Mouse (Mus musculus): ENCODE data around the gene Hnrnpul2.
"Not testable (repeated sequence)": the region's sequence is repeated elsewhere in the genome, so short reads cannot be mapped to it uniquely, and the experiment has no call there.

The Hnrnpul2 gene

DNA sequence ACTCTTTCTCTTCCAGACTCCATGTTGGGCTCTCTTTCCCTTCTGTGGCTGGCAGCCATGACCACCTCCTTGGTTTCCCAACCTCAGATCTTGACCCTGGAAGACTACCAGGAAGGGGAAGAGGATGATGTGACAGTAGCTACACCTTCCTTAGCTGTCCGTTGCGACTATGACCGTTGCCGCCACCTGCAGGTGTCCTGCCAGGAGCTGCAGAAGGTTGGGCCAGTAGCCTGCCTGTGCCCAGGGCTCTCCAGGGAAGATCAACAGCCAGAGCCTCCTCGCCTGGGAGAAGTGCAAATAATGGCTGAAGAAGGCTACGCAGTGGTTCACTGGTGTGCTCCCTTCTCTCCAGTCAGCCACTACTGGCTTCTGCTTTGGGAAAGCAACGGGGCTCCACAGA is 31.8 kb downstream of the Hnrnpul2 start:
- no peak for DNase-seq (ENCODE audit: low read depth, low spot score)

DNA sequence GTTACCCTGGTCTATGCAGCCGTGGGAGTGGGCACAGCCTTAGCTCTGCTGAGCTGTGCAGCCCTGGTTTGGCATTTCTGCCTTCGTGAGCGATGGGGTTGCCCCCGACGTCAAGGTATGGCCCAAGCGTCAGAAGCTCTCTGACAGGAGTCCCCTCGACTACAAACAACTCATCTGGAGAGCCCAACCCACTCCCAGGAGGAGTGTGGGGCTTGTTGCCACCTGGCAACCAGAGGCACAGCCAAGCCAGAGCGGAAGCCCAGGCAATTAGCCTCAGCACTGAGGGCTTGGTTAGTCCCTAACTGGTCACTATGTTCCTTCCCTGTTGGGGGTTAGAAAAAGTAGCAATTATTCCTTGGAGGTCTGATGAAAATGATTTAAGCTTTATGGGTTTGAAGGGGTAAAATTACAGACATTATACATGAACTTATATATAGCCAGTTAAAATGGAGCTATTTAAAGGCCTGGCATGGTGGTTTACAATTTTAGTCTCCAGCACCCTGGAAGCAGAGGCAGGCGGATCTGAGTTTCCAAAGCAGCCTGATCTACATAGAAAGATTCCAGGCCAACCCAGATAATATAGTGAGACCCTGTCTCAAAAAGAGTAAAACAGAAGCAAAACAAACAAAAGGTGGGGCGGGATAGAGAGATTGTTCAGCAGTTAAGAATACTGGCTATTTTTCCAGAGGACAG is 32.6 kb downstream of the Hnrnpul2 start:
- no peak for DNase-seq (ENCODE audit: low read depth, low spot score)

DNA sequence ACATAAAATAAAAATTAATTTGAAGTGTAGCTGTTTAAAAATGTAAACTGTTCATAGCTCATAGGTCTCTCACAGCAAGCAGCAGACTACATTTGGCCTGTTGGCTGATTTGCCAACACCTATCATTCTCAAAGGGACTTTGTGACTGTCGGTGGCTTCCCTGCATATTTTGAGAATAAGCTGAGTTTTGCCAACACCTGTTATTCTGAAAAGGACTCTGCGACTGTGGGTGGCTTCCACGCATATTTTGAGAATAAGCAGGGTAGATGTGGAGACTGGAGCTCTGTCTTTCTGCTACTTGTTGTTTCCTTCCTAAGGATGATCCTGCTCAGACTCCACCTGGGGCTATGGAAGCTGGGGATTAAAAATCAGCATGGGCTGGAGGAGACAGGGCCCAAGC is 33.3 kb downstream of the Hnrnpul2 start:
- DNase-seq (ENCODE audit: low read depth, low spot score) = no peak

DNA sequence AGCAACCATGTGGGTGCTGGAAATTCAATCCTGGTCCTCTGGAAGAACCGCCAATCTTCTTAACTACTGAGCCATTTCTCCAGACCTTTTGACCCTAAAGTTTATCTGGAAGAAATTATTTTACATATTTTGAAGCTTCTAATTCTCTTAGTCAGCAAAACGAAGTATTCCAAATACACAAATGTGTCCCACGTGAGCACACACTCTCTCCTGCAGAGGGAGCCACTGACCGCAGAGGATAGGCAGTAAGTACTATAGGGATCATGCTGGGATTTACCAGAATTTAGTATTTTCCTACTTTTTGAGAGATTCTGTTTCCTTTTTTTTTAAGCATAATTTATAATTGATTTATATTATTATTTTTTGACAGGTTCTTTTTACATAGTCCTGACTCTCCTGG is 37.9 kb downstream of the Hnrnpul2 start:
- DNase-seq (ENCODE audit: low read depth, low spot score) = peak; percentile 82

DNA sequence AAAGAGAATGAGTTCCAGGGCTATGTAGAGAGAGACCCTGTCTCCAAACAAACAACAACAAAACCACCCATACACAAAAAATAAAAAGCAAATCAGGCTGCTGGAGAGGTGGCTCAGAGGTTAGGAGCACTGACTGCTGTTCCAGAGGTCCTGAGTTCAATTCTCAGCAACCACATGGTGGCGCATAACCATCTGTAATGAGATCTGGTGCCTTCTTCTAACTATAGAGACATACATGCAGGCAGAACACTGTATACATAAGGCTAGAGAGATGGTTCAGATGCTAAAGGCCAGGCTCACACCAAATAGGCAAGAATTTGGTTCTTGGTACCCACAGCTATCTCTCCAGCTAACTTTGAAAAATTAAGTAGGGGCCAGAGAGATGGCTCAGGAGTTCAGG is 39.2 kb downstream of the Hnrnpul2 start:
- DNase-seq (ENCODE audit: low read depth, low spot score) = peak; percentile 71

DNA sequence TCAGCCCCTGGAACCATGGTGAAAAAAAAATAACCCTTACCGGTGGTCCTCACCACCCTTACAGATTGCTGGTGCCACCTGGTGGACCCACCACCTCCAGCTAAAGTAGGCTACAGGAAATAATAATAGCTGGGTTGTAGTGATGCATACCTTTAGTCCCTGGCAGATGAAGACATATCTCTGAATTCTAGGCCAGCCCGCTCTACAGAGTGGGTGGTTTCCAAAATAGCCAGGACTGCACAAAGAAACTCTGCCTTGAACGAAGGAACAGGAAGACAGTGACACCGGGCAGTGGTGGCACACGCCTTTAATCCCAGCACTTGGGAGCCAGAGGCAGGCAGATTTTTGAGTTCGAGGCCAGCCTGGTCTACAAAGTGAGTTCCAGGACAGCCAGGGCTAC is 44.5 kb downstream of the Hnrnpul2 start:
- DNase-seq (ENCODE audit: low read depth, low spot score) = no peak

DNA sequence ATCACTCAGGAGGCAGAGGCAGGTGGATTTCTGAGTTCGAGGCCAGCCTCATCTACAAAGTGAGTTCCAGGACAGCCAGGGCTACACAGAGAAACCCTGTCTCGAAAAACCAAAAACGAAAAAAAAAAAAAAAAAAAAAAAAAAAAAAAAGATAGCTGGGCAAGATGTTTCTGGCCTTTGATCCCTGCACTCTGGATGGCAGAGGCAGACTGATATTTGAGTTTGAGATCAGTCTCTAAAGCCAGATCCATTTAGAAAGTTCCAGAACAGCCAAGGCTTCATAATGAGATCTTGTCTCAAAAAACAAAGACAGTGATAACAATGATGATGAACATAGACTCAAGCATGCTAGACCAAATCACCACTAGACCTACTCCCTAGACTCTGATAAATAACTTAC is 50.6 kb downstream of the Hnrnpul2 start:
- DNase-seq (ENCODE audit: low read depth, low spot score) = not testable (repeated sequence)

DNA sequence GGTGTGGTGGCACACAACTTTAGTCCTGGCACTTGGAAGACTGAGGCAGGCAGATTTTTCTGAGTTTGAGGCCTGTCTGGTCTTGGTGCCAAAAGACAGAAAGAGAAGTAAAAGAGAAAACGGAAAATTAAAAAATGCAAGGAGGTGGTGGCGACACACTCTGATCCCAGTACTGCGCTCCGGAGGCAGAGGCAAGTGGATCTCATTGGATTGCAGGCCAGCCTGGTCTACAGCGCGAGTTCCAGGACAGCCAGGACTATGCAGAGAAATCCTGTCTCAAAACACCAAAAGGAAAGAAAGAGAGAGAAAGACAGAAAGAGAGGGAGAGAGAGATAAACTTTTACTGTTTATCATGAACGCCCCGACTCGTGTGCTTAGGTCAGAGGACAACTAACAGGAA is 51.0 kb downstream of the Hnrnpul2 start:
- peak; percentile 39 for DNase-seq (ENCODE audit: low read depth, low spot score)

DNA sequence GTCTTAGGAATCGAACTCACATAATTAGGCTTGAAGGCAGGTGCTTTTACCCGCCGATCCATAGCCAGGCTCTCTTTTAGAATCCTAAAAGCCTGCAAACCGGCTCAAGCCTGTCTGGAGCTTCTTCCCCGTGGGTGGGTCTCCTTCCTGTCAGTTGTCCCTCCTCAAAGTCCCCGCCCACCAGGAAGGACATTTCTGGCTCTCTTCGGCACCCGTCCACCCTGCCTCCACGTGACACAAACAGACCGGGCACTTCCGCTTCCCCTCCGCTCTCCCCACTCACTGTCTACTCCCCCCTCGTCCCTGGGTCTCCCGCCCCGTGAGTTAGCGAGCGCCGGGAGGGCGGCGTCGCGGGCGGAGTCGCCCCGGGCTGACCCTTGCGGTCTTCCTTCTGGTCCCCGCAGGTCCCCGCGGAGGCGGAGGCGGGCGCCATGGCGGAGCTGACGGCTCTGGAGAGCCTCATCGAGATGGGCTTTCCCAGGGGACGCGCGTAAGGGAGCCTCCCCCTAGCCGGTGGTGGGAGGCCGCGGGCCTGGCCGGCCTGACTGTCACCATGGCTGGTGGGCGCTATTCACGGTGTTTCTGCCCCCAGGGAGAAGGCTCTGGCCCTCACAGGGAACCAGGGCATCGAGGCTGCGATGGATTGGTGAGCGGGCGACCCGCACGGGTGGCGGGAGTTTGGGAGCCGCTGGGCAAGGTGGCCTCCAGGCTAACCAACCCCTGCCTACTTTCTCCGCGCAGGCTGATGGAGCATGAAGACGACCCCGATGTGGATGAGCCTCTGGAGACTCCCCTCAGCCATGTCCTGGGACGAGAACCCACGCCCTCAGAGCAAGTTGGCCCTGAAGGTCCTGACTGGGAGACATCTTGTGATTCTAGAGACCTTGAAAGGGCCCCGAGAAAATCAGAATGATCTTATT is 51.7 kb downstream of the Hnrnpul2 start, which contains the start of gene Ubxn1:
Gene Ubxn1 (plus strand): TSS at position 230 of the 920 bp plus-strand sequence.
- peak; percentile 100 for DNase-seq (ENCODE audit: low read depth, low spot score)

DNA sequence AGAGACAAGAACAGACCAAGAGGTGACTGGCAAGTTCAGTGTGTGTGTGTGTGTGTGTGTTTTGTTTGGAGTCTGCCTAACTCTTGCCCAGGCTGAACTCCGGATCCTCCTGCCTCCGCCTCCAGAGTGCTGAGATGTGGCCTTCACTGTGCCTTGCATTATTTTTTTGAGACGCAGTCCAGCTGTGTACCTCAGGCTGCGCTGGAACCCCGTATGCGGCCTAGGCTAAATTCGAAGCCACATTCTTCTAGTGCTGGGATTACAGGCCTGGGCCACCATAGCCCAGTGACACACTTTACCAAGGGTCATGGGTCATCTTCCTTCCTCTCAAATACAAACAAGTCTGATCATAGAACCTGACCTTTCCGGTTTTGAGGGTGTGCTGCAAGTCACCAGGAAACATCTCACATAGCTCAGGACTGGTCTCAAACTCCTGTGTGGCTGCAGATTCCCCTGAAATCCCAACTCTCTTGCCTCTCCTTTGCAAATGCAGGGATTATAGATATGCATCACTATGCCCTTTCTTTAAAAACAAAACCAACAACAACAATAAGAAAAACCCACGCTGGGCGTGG is 52.5 kb downstream of the Hnrnpul2 start:
- DNase-seq (ENCODE audit: low read depth, low spot score) = no peak

DNA sequence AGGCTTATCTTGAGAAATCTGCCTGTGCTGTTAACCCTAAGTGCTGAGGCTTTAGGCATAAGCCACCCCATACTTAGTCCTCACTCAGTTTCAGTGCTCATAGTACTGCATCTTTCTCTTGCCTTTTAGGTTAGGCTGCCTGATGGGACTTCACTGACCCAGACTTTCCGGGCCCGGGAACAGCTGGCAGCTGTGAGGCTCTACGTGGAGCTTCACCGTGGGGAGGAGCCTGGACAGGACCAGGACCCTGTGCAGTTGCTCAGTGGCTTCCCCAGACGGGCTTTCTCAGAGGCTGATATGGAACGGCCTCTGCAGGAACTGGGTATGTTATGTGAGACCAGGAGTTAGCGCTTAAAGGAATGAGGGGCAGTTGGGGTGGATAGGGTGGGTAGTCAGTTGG is 55.2 kb downstream of the Hnrnpul2 start:
- no peak for DNase-seq (ENCODE audit: low read depth, low spot score)

DNA sequence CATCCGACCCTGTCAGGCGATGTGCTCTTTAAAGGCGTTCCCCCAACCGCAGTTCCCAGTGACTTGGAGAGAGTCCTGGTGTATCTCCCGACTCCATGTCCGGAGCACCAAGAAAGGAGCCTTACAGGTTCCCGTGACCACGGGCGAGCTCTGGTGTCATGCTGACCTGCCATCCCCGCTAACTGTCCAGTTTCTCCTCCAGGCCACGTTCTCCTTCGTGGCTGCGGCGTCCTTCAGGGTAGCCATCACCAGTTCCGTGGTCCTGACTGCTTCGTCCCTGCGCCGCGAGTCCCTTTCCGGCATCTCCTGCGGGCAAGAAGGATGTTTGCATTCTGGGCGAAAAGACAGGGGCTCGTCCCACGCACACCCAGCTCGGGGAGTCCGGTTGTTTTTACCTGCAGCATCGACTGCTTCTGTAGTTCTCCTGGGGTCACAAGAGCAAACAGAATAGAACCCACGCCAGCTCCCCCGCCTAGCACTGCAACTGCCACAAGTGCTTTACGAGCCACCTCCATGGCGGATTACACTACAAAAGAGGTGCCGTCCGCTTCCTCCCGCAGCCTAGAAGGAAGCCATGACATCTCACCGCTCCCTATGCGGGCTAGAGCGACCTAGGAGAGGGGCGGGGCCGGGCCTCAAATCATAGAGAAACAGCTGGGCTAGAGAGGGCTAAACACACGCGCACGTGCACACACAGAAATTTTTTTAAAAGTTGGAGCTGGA is 60.7 kb downstream of the Hnrnpul2 start, which contains the start of gene Uqcc3:
Gene Uqcc3 (minus strand): TSS at position 613 of the 723 bp plus-strand sequence.
- peak; percentile 94 for DNase-seq (ENCODE audit: low read depth, low spot score)

DNA sequence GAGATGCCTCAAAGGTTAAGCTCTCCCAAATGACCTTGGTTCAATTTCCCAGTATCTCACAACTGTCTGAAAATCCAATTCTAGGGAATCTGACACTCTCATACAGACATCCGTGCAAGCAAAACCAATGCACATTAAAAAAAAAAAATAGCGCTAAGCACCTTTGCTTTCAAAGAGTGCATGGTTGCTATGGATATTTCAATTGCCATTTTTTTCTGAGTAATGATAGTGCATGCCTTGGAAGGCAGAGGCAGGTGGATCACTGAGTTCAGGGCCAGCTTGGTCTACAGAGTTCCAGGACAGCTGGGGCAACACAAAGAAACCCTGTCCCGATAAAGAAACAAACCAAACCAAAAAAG is 61.2 kb downstream of the Hnrnpul2 start:
- no peak for DNase-seq (ENCODE audit: low read depth, low spot score)

DNA sequence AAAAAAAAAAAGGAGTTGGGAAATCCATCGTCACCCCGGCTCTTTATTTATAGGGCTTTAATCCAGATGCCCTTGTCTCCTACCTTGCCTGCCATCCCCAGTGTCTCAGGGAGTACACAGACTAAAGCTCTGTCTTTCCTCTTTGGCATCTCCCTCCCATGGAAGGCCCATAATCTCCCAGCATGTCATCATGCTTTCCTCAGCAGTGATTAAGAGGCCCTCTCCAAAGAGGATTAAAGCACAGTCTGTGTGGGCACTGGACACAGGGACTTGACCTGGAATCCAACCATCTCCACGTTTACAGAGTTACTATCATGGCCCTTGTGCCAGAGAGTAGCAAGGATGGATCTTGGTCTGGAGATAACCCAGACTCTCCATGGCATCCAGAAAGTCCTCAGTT is 63.8 kb downstream of the Hnrnpul2 start, which contains the start of the genes Lbhd1 and Gm49403:
Gene Lbhd1 (plus strand): TSS at position 117 of the 400 bp plus-strand sequence.
Gene Gm49403 (plus strand): TSS at position 315 of the 400 bp plus-strand sequence.
- DNase-seq (ENCODE audit: low read depth, low spot score) = no peak
